Mouse (Mus musculus): ENCODE data around the gene Cd24a. TPM values are rescaled to one million over a fixed set of nuclear protein-coding genes. Genes with fewer than 3 reads are reported as not detected.

The Cd24a gene
- polyA plus RNA-seq, 1 experiment from 2014 or later, result 269 TPM

GRCm38 (mm10) chr10:43561311-43561710 is 16.8 kb upstream of the Cd24a start:
- Histone ChIP-seq H3K9me3 (replicated peaks) (0 out of 2 replicates have a peak, but pooled peaks cover 3% of the 10 kb centered on the region), H3K27me3 (ENCODE audit: low read depth, poor library complexity, severe bottlenecking) (no peaks in the 10 kb centered on the region), H3K36me3 (no peaks in the 10 kb centered on the region), H3K4me1 (no peaks in the 10 kb centered on the region), H3K27ac (replicated peaks) (no peak overlapping the region), H3K4me3 (no peak overlapping the region)
- 91% methylated on average over 2 of the region's 2 CpGs for WGBS
- no peak for DNase-seq (ENCODE audit: low spot score)

- Histone ChIP-seq H3K9me3 (replicated peaks) (peaks cover 5% of the 10 kb centered on the region), H3K27ac (replicated peaks) (no peak overlapping the region), H3K4me3 (no peak overlapping the region), H3K27me3 (ENCODE audit: low read depth, poor library complexity, severe bottlenecking) (peaks cover 21% of the 10 kb centered on the region), H3K4me1 (peaks cover 20% of the 10 kb centered on the region), H3K36me3 (no peaks in the 10 kb centered on the region)
- 88% methylated on average over 2 of the region's 2 CpGs for WGBS
- no peak for DNase-seq (ENCODE audit: low spot score)
These were observed 3.7 kb upstream of the Cd24a start for GRCm38 (mm10) chr10:43574352-43574751.

- 2% methylated on average over 3 of the region's 3 CpGs for WGBS
- Histone ChIP-seq H3K4me3 (no peak overlapping the region), H3K36me3 (no peaks in the 10 kb centered on the region), H3K9me3 (replicated peaks) (peaks cover 5% of the 10 kb centered on the region), H3K4me1 (peaks cover 20% of the 10 kb centered on the region), H3K27me3 (ENCODE audit: low read depth, poor library complexity, severe bottlenecking) (peaks cover 21% of the 10 kb centered on the region), H3K27ac (replicated peaks) (no peak overlapping the region)
- peak; percentile 77 for DNase-seq (ENCODE audit: low spot score)
These were observed 3.1 kb upstream of the Cd24a start for GRCm38 (mm10) chr10:43574956-43575355.

- 15% methylated on average over 19 of the region's 19 CpGs for WGBS
- peak; percentile 56 for DNase-seq (ENCODE audit: low spot score)
- Histone ChIP-seq H3K36me3 (peaks cover 10% of the 10 kb centered on the region), H3K9me3 (replicated peaks) (no peaks in the 10 kb centered on the region), H3K27me3 (ENCODE audit: low read depth, poor library complexity, severe bottlenecking) (peaks cover 21% of the 10 kb centered on the region), H3K4me3 (peak overlapping the region; percentile 70), H3K27ac (replicated peaks) (peak overlapping the region; percentile 94), H3K4me1 (peaks cover 35% of the 10 kb centered on the region)
These were observed 636 bp upstream of the Cd24a start for GRCm38 (mm10) chr10:43577299-43577996.

- Histone ChIP-seq H3K27me3 (ENCODE audit: low read depth, poor library complexity, severe bottlenecking) (peaks cover 21% of the 10 kb centered on the region), H3K4me1 (peaks cover 35% of the 10 kb centered on the region), H3K27ac (replicated peaks) (peak overlapping the region; percentile 94), H3K4me3 (peak overlapping the region; percentile 70), H3K9me3 (replicated peaks) (no peaks in the 10 kb centered on the region), H3K36me3 (peaks cover 19% of the 10 kb centered on the region)
- under 1% methylated on average over 32 of the region's 32 CpGs for WGBS
- peak; percentile 84 for DNase-seq (ENCODE audit: low spot score)
These were observed 276 bp downstream of the Cd24a start for GRCm38 (mm10) chr10:43578366-43578753.

- Histone ChIP-seq H3K27me3 (ENCODE audit: low read depth, poor library complexity, severe bottlenecking) (peaks cover 21% of the 10 kb centered on the region), H3K9me3 (replicated peaks) (no peaks in the 10 kb centered on the region), H3K36me3 (peaks cover 24% of the 10 kb centered on the region), H3K27ac (replicated peaks) (peak overlapping the region; percentile 94), H3K4me1 (peaks cover 35% of the 10 kb centered on the region), H3K4me3 (peak overlapping the region; percentile 70)
- 0% methylated on average over 54 of the region's 65 CpGs for WGBS
- peak; percentile 89 for DNase-seq (ENCODE audit: low spot score)
These were observed 783 bp downstream of the Cd24a start for GRCm38 (mm10) chr10:43578754-43579380.

- peaks cover 35% of the 10 kb centered on the region for H3K4me1 ChIP-seq
- 0% methylated on average over 49 of the region's 49 CpGs for WGBS
- H3K27me3 ChIP-seq (ENCODE audit: low read depth, poor library complexity, severe bottlenecking), result peaks cover 21% of the 10 kb centered on the region
- H3K36me3 ChIP-seq, result peaks cover 32% of the 10 kb centered on the region
- DNase-seq (ENCODE audit: low spot score), result peak; percentile 73
- peak overlapping the region; percentile 94 for H3K27ac ChIP-seq (replicated peaks)
- H3K4me3 ChIP-seq, result peak overlapping the region; percentile 70
- no peaks in the 10 kb centered on the region for H3K9me3 ChIP-seq (replicated peaks)
These were observed 1.5 kb downstream of the Cd24a start for GRCm38 (mm10) chr10:43579381-43580261.

- Histone ChIP-seq H3K4me3 (peak overlapping the region; percentile 70), H3K27ac (replicated peaks) (peak overlapping the region; percentile 94), H3K9me3 (replicated peaks) (no peaks in the 10 kb centered on the region), H3K4me1 (peaks cover 32% of the 10 kb centered on the region), H3K36me3 (peaks cover 42% of the 10 kb centered on the region), H3K27me3 (ENCODE audit: low read depth, poor library complexity, severe bottlenecking) (peaks cover 21% of the 10 kb centered on the region)
- under 1% methylated on average over 15 of the region's 15 CpGs for WGBS
- DNase-seq (ENCODE audit: low spot score), result peak; percentile 90
These were observed 2.6 kb downstream of the Cd24a start for GRCm38 (mm10) chr10:43580649-43581078.

- no peak for DNase-seq (ENCODE audit: low spot score)
- H3K36me3 ChIP-seq, result peaks cover 47% of the 10 kb centered on the region
- peak overlapping the region; percentile 94 for H3K27ac ChIP-seq (replicated peaks)
- H3K4me3 ChIP-seq, result peak overlapping the region; percentile 70
- WGBS, result 42% methylated on average over 3 of the region's 3 CpGs
- H3K27me3 ChIP-seq (ENCODE audit: low read depth, poor library complexity, severe bottlenecking), result peaks cover 15% of the 10 kb centered on the region
- H3K9me3 ChIP-seq (replicated peaks), result no peaks in the 10 kb centered on the region
- peaks cover 32% of the 10 kb centered on the region for H3K4me1 ChIP-seq
These were observed 3.2 kb downstream of the Cd24a start for GRCm38 (mm10) chr10:43581260-43581659.

- Histone ChIP-seq H3K4me1 (peaks cover 24% of the 10 kb centered on the region), H3K27me3 (ENCODE audit: low read depth, poor library complexity, severe bottlenecking) (no peaks in the 10 kb centered on the region; the same call in 1 of the 2 replicates), H3K9me3 (replicated peaks) (no peaks in the 10 kb centered on the region), H3K4me3 (no peak overlapping the region), H3K27ac (replicated peaks) (no peak overlapping the region), H3K36me3 (peaks cover 48% of the 10 kb centered on the region)
- no peak for DNase-seq (ENCODE audit: low spot score)
- 84% methylated on average over 4 of the region's 4 CpGs for WGBS
These were observed 6.5 kb downstream of the Cd24a start for GRCm38 (mm10) chr10:43584538-43584937.

- Histone ChIP-seq H3K27me3 (ENCODE audit: low read depth, poor library complexity, severe bottlenecking) (no peaks in the 10 kb centered on the region; the same call in 1 of the 2 replicates), H3K36me3 (peaks cover 26% of the 10 kb centered on the region), H3K27ac (replicated peaks) (no peak overlapping the region; the same call in 1 of the 2 replicates), H3K4me1 (peaks cover 15% of the 10 kb centered on the region), H3K9me3 (replicated peaks) (no peaks in the 10 kb centered on the region), H3K4me3 (no peak overlapping the region)
- WGBS, result 77% methylated on average over 8 of the region's 8 CpGs
- no peak for DNase-seq (ENCODE audit: low spot score)
These were observed 10.5 kb downstream of the Cd24a start for GRCm38 (mm10) chr10:43588470-43589177.

GRCm38 (mm10) chr10:43591477-43591876 is 13.4 kb downstream of the Cd24a start:
- DNase-seq (ENCODE audit: low spot score), result no peak
- Histone ChIP-seq H3K27me3 (ENCODE audit: low read depth, poor library complexity, severe bottlenecking) (no peaks in the 10 kb centered on the region; the same call in 1 of the 2 replicates), H3K36me3 (no peaks in the 10 kb centered on the region), H3K9me3 (replicated peaks) (no peaks in the 10 kb centered on the region), H3K4me3 (no peak overlapping the region), H3K27ac (replicated peaks) (no peak overlapping the region), H3K4me1 (peaks cover 15% of the 10 kb centered on the region)
- WGBS, result 92% methylated on average over 10 of the region's 10 CpGs
